8 mouse cellular contexts compared by ENCODE assay signal in genomic region chr19:44684061-44684514, GRCm38 (mm10).
DNase-seq lines count a peak whose midpoint lies in the region; ATAC-seq and TF ChIP-seq lines count a peak whose summit lies in the region.

No protein-coding gene starts in this region.

- H3K4me2 ChIP-seq in stomach, embryonic 15.5 days, result peak overlapping the region; percentile 44

- no peaks in the 10 kb centered on the region for H3K36me3 ChIP-seq in stomach, embryonic 15.5 days

- under 1% methylated on average over 38 of the region's 48 CpGs for WGBS in stomach, embryonic 15.5 days

- no peaks in the 10 kb centered on the region for H3K9me3 ChIP-seq in stomach, embryonic 15.5 days

- no peak overlapping the region for H3K27ac ChIP-seq in layer of hippocampus, adult 2 months
- H3K27ac ChIP-seq in stomach, embryonic 15.5 days, result no peak overlapping the region

- peaks cover 6% of the 10 kb centered on the region; the same call in 1 of the 2 replicates for H3K4me1 ChIP-seq in stomach, embryonic 15.5 days

- peak overlapping the region; percentile 49 for H3K4me3 ChIP-seq in layer of hippocampus, adult 2 months
- peak overlapping the region; percentile 27 for H3K4me3 ChIP-seq in stomach, embryonic 15.5 days (replicated peaks)

- no peak overlapping the region for H3K9ac ChIP-seq in stomach, embryonic 15.5 days

- TF ChIP-seq CTCF in layer of hippocampus, adult 2 months (conservative IDR thresholded peaks at IDR 0.05), result peak; percentile 83

- H3K27me3 ChIP-seq in stomach, embryonic 15.5 days (replicated peaks), result peaks cover 84% of the 10 kb centered on the region

- peak; percentile 42 to 70 for DNase-seq in layer of hippocampus, adult 2 months (ENCODE audit: low spot score in 2 of 2)
- no peak for DNase-seq in layer of hippocampus, adult 8-10 months (ENCODE audit: low spot score in 2 of 2)
- DNase-seq in adrenal gland, postnatal 14 days, result peak; percentile 50
- peak; percentile 43 for DNase-seq in gastrocnemius, postnatal 10 days
- peak; percentile 11 to 34 for DNase-seq in kidney, adult 8-10 months
- DNase-seq in cerebellum, adult 9-10 months, result no peak

- ATAC-seq in megakaryocyte, adult 5-6 weeks (ENCODE audit: poor library complexity, severe bottlenecking), result 0 out of 2 replicates have a peak, but pooled peaks have one; percentile 49
- no peak for ATAC-seq in stomach, embryonic 15.5 days (ENCODE audit: insufficient read depth, low FRiP score, low read depth)

Comparison
In these comparisons a context has a peak if more than half of its experiments do, and no peak if none do; other contexts are left out.
1. DNase-seq: peak in layer of hippocampus, adult 2 months (2 of 2), adrenal gland, postnatal 14 days (single experiment), gastrocnemius, postnatal 10 days (single experiment) and kidney, adult 8-10 months (2 of 2); none in layer of hippocampus, adult 8-10 months (0 of 2) and cerebellum, adult 9-10 months (single experiment).